Mouse (Mus musculus) right cerebral cortex, postnatal 10 days (tissue): Measurements from ENCODE around the gene 1700016H13Rik.
A peak's percentile ranks its signal among the peaks of the same experiment; 100 is the strongest.

Experiments
- DNase-seq, 2 experiments: peaks; one replicate each; pipeline ENCODE4 v3.0.0; 2021; ENCODE audit warnings: low spot score in 2 of 2

Gene 1700016H13Rik

DNA sequence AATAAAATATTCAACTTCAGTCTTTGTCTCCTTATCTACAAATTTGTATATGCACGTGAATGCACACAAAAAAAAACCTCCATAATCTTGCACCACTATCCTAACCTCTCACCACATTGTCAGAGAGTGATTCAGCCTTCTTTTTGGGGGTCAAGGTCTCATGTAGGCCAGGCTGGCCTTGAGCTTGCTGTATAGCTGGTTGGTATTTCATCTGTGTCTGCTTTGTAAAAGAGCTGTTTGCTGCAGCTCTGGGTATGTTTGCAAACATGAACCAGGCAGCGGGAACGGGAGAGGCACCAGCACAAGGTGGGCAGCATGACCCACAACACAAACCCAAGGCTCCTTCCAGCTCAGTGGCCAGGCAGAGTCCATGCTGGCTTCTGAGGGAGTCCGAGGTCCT is 17.8 kb upstream of the 1700016H13Rik start:
- DNase-seq: no peak

DNA sequence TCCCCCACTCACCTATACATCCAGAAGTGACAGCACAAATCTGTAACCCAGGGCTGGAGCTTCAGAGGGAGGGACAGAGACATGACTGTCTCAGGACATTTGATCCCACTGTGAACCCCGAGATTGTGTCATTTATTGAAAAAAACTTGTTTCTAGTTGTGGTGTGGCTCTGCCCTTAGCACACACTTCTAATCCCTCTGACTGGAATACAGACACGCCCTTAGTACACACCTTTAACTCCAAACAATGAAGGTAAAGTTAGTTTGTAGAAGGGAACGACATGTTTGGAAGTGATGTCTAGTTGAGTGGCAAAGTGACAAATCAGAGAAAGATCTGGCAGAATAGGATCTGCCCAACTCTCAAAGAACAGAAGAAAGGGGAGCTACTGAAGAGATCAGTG is 16.0 kb upstream of the 1700016H13Rik start:
- no peak for DNase-seq

DNA sequence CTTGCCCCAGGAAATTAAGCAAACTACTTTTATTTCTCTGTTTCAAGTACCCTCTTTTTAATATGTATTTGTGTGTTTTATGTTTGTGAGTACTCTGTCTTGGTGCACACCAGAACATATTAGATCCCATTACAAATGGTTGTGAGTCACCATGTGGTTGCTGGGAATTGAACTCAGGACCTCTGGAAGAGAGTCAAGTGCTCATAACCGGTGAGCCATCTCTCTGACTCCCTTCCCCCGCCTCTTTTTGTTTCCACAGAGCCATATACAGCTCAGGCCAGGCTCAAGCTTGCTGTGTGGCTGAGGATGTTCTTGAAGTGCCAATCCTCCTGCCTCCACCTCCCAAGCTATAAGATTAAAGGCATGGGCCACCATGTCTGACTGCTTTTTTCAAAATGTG is 10.1 kb upstream of the 1700016H13Rik start:
- DNase-seq: no peak

DNA sequence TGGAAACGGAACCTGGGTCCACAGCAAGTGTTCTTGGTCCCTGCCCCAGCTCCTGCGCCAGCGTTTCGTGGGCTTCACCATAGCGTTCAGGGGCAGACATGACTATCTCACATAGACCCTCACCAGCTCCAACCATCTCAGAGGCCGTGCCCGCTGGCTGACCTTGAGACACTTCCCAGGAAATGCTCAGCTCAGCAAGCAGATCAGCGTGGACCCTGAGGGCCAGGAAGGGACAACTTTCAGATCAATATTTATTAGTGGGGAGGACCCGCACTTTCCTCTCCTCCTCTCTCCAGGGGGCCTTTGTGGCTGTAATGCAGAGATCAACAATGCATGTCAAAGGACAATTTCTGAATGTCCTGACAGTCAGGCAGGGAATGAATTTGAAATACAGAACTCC is 9.1 kb upstream of the 1700016H13Rik start:
- no peak for DNase-seq

DNA sequence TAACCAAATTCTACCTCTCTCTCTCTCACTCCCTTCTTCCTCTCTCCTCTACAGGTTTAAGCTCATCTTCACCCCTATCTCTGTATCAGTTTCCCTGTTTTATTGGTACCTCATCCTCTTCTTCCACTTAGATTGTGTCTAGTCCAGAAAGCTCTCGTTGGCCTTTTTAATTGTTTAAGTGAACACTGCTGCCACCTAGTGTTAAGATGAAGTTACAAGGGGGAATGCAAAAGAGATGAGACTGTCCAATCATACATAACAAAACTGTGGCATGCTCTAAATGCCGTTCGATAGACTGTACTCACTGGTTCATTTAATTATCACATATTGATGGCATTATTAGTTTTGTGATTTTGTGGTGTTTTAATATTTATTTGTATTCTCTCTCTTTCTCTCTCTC is 3.8 kb upstream of the 1700016H13Rik start:
- DNase-seq: no peak

DNA sequence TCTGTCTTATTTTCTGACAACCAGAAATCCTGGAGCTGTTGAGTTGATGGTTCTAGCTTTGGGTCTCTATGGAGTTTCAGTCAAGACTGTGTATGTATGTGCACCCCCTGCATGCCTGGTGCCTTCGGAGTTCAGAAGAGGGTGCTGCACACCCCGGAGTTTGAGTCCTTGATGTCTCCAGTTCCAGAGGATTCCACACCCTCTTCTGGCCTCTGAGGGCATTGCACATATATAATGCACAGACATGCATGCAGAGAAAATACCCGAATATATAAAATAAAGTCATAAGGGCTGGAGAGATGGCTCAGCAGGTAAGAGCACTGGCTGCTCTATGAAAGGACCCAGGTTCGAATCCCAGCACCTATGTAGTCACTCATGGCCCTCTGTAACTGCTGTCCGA is 3.1 kb upstream of the 1700016H13Rik start:
- DNase-seq: no peak

DNA sequence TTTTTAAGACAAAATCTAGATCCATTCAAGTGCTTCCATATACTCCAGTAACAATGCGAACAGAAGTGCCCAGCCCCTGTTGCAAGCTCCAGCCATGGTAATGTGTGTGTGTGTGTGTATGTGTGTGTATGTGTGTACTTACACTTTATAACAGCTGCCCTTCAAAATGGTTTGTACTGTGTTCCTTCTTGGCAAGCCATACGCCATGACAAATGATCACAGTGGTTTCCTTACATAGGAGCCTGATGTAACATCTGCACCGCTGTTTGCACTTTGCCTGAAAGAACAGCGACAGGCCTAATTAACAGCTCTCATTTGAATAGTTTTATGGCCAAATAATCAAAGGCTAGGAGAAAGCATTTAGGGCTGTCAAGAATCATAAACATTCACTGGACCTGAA is 1.0 kb downstream of the 1700016H13Rik start:
- DNase-seq: no peak

DNA sequence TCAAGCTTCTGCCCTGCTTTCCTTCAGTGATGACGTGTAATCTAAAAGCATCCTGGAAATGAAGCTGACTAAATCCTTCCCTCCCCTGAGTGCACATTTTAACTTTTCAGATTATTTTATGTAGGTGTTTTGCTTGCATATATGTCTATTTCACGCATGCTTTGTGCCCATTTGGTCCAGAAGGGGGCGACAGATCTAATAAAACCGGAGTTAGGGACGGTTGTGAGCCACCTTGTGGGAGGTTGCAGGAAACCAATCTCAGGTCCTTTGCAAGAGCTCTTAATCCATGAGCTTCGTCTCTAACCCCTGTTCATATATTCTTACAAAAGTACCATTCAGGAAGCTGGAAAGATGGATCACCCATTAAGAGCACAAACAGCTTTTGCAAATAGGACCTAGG is 1.6 kb downstream of the 1700016H13Rik start:
- DNase-seq: peak; percentile 36 to 47

DNA sequence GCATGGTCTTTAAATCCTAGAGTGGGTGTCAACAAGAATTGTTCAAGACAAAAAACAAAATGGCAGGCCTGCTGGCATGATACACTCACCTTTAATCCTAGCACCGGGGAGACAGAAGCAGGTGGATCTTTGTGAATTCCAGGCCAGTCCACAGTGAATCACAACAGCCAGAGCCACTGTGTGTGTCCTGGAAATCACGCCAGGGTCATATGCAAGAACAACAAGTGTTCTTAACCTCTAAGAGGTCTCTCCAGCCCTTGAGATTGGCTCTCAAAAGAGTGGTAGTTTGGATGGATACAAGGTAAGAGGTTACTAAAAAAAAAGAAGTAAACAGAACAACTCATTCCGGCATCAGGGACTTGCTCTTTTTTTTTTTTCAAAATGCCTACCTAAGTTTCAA is 8.5 kb downstream of the 1700016H13Rik start:
- DNase-seq: no peak

DNA sequence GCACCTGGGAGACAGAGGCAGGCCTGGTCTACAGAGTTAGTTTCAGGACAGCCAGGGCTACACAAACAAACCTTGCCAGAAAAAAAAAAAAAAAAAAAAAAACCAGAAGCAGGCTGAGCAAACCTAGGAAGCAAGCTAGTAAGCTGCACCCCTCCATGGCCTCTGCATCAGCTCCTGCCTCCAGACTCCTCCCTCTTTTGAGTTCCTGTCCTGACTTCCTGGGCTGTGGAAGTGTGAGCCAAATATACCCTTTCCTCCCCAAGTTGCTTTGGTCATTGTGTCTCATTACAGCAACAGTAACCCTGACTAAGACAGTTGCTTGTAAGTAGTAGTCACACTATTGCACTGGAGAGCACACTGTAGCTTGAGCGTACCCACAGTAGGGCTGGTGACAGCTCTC is 11.6 kb downstream of the 1700016H13Rik start:
- no peak for DNase-seq

DNA sequence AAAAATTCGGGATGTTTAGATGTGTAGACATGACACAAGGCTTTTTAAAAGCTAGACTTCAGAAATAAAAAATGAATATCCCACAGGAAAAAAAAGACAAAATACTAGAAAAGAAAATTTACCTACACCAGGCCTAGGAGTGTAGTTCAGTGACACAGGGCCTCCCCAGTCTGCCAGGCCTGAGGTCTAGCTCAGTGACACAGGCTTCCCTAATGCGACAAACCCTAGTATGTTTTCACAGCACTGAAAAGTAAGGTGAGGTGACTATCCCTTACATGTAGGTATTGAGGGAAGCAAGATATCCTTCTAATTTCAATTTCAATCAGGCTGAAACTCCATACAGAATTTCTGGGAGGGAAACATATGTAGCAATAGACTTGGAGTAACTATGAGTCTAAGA is 18.6 kb downstream of the 1700016H13Rik start:
- no peak for DNase-seq

DNA sequence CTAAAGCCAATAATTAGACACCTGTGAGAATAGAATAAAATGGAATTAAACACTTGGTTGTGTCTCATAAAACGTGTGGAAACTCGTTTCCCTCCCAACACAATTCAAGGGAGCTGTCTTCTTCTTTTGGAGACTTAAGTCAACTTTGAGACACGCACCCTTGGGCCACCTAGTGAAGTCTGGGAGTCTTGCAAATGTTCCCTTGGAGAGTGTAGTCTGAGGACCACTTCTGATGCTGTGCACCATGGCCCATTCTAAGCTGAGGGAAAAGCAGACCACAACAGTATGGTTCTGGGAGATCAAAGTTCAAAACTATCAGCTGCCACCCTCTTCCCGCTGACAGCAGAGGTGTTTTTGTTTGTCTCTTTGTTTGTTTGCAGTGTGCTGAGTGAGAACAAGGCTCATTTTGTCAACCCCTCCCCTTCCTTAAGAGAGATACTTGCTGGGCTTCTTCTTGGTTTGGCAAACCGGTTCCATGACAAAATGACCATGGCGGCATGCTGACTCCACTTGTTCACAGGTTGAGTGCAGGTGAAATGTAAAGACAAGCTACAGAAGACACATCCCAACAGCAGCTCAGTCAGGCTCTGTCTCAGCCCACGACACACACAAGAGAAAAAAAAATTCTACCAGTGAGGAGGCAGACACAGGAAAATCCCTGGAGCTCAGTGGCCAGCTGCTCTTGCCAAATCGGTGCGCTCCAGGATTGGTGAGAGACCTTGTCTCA is 25.8 kb downstream of the 1700016H13Rik start:
- DNase-seq: no peak

DNA sequence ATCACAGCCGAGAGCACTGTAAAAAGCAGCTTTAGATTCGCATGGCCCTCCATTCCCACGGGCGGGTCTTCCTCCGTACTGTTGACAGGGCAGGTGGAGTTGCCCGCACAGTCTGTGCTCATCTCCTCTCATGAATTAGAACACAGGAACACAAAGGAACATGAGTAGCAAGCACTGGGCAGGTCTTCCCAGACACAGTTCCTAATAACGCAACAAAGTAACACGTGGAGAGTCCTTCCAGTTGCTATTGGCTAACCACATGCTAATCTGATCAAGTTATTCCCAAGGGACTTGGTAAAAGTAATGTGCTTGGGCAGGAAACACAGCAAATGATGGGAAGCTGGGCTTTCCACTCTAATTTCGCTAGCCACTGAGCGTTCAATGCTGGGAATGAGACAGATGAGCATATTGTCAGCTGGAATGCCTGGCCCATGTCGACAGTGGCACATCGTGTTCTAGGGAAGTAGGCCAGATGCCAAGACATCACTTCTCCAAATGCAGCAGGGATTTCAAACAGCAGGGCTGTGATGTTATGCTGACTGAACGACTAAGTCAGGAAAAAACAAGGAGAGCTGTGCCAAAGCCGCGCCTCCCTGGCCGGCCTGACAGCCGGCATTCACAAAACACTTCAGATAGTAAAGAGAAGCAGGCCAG is 26.6 kb downstream of the 1700016H13Rik start, which contains the start of gene Slc10a6:
TSS of gene Slc10a6 (minus strand) at position 293 of the 654 bp plus-strand sequence.
- DNase-seq: peak; percentile 75 to 85

DNA sequence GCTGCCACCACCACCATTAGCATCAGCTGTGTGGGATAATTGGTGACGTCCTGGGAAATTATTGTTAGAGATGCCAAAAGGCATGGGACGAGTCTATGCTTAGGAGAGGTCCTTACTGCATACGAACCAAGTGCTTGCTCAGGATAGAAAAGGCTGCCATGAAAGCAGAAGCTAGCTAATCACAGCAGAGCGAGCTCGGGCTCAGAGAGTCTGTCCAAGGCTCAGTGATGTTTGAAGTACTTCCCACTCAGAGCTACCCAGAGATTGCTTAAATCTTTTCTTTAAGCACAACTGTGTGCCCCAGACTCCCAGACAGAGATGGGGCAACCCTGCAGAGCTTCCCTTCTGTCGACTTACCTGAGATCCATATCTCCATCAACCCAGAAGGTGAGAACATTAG is 27.3 kb downstream of the 1700016H13Rik start:
- DNase-seq: no peak

DNA sequence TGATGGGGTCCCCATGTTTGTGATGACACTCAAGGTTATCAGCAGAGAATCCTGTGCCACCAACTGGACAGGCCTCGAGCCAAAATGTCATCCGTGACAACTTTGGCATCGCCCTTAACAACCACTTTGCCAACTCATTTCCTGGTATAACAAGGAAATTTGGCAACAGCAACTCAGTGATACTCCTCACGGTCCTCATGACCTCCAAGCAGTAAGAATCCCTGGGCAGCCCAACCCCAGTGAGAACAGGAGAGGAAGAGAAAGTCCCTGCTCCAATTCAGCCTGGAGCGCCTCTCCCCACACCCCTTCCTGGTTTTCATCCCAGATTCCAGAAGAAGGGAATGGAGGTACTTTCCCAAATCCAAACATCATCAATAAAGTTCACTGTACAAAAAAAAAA is 31.0 kb downstream of the 1700016H13Rik start:
- DNase-seq: no peak

DNA sequence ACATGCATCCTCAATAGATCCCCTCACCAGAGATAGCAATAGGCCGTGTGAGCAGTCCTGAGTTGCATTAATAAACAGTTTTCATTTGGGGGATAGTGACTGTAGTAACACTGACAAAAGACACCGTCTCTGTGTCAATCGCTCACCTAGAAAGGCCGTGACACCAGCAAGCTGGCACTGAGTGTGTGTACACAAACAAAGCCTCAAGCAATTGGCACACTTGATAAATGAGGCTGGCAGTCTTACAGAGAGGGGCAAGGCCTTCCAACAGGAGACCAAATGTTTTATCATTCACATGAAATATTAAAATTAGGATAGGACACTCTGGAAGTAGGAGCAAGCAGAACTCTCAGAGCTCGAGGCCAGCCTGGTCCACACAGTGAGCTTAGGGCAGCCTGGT is 33.5 kb downstream of the 1700016H13Rik start:
- DNase-seq: no peak

DNA sequence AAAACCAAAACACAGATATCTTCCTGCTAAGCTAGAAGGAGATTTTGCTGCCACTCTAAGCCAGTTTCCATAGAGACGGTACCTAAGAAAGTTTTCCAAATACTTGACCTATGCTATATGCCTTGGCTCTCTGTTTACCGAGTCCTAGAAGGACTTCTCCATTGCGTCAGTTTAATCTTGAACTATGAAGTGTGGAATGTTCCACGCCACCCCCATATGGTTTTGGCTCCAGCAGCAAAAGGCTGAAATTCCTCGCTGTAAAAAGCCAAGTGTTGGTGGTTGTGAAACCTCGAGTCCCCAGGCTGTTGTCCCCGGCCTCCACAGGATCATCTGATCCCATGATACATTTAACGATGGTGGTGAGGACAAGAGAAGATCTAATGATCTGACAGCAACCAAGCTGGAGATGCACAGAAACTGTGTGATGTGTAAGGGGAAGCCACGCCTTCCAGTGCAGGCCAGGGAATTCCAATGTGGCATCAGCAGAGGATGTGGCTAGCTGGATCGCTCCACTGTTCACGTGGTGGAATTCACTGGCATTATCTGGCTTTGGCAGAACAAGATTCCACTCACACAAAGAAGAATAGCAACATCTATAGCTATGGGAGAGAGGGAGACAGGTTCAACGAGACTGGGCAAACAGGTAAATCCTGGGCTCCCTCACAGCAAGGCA is 35.4 kb downstream of the 1700016H13Rik start:
- DNase-seq: no peak

DNA sequence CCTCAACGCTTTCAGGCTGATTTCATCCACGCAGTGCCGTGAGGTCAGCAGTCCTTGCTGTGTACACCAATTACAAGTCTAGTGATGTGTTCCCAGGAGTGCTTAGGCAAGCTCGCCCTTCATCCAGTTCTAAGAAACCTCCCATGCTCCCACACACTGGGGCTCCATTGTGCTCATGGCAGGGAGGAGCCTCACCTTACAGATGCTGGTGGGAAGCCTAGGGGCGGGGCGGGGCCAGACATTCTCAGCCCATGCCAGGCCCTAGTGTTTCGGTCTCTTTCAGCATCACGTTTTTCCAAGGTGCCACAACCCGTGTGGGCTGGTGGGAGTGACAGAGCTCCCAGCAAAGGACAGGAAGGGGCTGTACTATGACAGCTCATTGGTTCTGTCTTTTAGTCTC is 38.6 kb downstream of the 1700016H13Rik start:
- no peak for DNase-seq

DNA sequence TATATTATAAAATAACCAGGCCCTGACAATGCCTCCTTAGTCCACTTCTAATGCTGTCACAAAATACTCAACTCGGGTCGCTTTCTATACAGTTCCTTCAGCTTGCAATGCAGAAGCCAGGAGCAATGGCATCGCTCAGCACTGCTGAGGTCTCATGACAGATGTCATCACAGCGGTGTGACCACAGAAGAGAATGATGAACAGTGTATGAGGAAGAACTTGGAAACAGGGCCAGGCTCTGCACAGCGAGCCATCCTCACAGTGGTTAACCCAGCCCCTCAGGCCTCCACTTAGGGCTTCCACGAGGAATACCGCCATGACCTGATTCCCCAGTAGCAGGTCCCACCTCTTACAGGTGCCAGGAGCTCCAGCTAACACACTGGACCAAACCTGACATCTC is 41.5 kb downstream of the 1700016H13Rik start:
- DNase-seq: no peak

DNA sequence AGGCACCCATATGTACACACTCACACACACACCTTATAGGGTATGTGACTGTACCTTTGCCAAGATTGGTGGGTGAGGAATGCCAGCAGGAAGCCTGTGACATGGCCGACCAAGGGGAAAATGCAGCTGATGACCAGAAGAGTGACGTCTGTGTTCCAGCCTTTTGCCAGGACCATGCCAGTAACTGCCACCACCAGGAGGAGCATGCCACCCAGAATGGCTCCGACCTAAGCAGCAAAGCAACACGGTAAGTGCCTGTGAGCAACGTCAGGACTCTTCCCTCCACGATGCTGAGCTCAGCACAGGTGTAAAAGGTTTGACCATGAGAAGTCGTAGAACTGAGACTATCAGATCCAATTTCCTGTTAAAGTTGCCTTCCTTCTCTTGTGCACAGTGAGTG is 43.5 kb downstream of the 1700016H13Rik start:
- DNase-seq: no peak

DNA sequence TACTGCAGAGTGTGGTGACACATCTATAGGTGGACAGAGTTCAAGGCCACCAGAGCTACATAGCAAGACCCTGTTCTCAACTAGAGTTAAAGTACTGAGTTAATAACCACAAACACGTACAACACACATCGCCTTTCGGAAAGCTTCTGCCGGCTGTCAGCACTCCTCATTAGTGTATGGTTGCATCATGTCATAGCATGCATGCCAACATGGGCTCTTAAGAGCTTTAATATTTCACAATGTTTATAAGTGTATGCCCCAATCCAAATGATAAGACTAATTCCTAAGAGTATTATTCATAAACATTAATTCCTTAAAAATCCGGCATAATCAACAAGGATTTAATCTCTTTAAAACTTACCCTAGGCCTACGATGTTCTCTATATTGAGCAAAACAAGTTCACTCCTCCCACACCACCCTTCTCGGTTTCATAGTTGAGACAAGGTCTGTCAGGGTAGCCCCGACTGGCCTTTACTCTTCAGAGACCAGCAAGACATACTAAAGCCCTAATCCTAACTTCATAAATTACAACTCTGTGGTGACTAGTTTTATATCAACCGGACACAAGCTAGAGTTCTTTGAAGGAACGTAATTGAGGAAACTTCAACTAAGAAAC is 44.8 kb downstream of the 1700016H13Rik start:
- DNase-seq: no peak

DNA sequence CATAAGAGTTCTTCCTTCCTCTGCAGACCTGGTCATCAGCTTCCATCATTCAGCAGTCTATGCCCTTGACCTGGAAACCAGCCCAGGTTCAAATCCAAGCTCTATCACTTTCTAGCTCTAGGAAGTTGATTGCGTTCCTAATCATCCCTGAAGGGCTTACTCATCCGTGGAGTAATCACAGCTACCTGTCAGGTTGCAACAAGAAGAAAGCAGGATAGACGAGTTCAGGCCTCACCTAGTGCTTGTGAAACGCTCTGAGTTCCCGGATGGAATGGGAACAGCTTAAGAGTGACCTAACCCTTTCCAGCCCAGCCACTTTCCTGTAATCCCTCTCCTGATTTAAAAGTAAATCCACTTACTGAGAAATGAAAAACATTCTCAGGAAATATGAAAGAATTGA is 45.7 kb downstream of the 1700016H13Rik start:
- no peak for DNase-seq

DNA sequence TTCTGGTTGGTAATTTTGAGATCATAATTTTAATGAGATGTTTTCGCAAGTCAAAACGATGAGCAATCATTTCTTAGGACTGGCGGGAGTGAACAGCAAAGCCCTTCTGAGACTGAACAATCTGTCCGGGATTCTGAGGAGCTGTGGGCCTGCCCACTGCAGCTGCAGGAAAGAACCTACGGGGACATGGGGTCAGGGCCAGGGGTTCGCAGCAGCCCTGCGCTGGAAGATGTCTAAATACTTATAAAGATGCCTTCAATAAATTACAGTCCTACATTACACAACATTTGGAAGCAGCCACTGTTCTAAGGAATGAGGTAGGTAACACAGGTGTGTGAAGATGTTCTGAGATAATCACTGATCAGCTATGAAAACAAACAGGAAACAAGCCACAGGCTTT is 50.1 kb downstream of the 1700016H13Rik start:
- DNase-seq: no peak
